Mouse (Mus musculus) megakaryocyte, embryonic 14.5 days (primary cell): Measurements from ENCODE around the gene Fbrsl1.

Source experiments
- FLI1 ChIP-seq: IDR thresholded peaks from 2 replicates; pipeline ENCODE4 v1.6.1; 2012; ENCODE audit warnings: low read length, inconsistent platforms, mixed read lengths
- GATA1 ChIP-seq: IDR thresholded peaks from 3 replicates; pipeline ENCODE4 v1.6.1; 2012; ENCODE audit warnings: mixed read lengths, low read length, inconsistent platforms, borderline replicate concordance

GRCm38 (mm10) chr5:110444509-110444908 lies 3.8 kb downstream of the Fbrsl1 start:
- TF ChIP-seq FLI1: no peak
- no peak for TF ChIP-seq GATA1
